Mouse (Mus musculus): ENCODE measurements at regions not wholly inside any gene's neighbourhood (a gene's known extent, or its start where the extent isn't known, plus 50 kb on each side); places are given as distances from the start of the nearest gene placed in this dataset.

- no peak overlapping the region for H3K4me2 ChIP-seq (replicated peaks; ENCODE audit: low read depth, low read length, severe bottlenecking)
- H3K4me3 ChIP-seq (replicated peaks; ENCODE audit: low read length) = no peak overlapping the region
- H3K4me1 ChIP-seq (ENCODE audit: control insufficient read depth, insufficient read depth, low read length) = no peaks in the 10 kb centered on the region
- ATAC-seq (ENCODE audit: low FRiP score, low read depth) (no peak), DNase-seq (ENCODE audit: low spot score) (no peak)
- no peaks in the 10 kb centered on the region for H3K36me3 ChIP-seq (ENCODE audit: control insufficient read depth, insufficient read depth, low read length)
- H3K27ac ChIP-seq (replicated peaks; ENCODE audit: low read depth, low read length) = no peak overlapping the region
- H3K27me3 ChIP-seq (ENCODE audit: control insufficient read depth, insufficient read depth, low read length) = no peaks in the 10 kb centered on the region
- no peak overlapping the region for H3K9ac ChIP-seq (ENCODE audit: low read depth, low read length, severe bottlenecking)
- 87% methylated on average over 2 of the region's 2 CpGs for WGBS
- no peak for TF ChIP-seq POLR2A (IDR thresholded peaks at IDR 0.05; ENCODE audit: borderline replicate concordance, extremely low read depth, insufficient read depth, insufficient read length)
- no peaks in the 10 kb centered on the region for H3K9me3 ChIP-seq (ENCODE audit: control insufficient read depth, low read length)
Measured at GRCm38 (mm10) chr16:86044695-86045094, 143.1 kb upstream of the Adamts5 start.

DNA sequence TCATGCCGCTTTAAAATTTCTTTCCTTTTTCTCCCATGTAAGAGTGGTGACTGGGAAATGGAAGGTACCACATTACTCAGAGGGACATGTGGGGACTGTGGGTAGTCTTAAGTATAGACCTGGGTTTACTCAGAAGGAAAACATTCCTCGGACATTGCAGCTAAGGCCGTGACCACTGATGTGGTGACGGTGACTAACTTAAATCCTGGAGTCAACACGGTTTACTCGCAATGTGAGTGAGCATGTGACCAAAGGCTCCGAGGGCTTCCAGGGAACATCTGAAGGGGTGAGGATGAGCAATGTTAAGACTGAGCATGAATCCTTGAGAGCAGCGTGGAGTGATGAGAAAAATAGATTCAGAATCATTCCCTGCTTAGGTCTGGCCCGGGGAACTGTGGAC lies 133.1 kb upstream of the Adamts5 start:
- Histone ChIP-seq H3K27me3 (ENCODE audit: control insufficient read depth, insufficient read depth, low read length) (no peaks in the 10 kb centered on the region), H3K9ac (ENCODE audit: low read depth, low read length, severe bottlenecking) (no peak overlapping the region), H3K4me2 (replicated peaks; ENCODE audit: low read depth, low read length, severe bottlenecking) (no peak overlapping the region), H3K4me1 (ENCODE audit: control insufficient read depth, insufficient read depth, low read length) (no peaks in the 10 kb centered on the region), H3K27ac (replicated peaks; ENCODE audit: low read depth, low read length) (no peak overlapping the region), H3K9me3 (ENCODE audit: control insufficient read depth, low read length) (no peaks in the 10 kb centered on the region), H3K36me3 (ENCODE audit: control insufficient read depth, insufficient read depth, low read length) (no peaks in the 10 kb centered on the region), H3K4me3 (replicated peaks; ENCODE audit: low read length) (no peak overlapping the region)
- no peak for TF ChIP-seq POLR2A (IDR thresholded peaks at IDR 0.05; ENCODE audit: borderline replicate concordance, extremely low read depth, insufficient read depth, insufficient read length)
- no peak for DNase-seq (ENCODE audit: low spot score)
- no peak for ATAC-seq (ENCODE audit: low FRiP score, low read depth)
- whole genome bisulfite sequencing = 86% methylated on average over 9 of the region's 9 CpGs

GRCm38 (mm10) chr16:86027700-86028099 lies 126.1 kb upstream of the Adamts5 start:
- no peak for TF ChIP-seq POLR2A (IDR thresholded peaks at IDR 0.05; ENCODE audit: borderline replicate concordance, extremely low read depth, insufficient read depth, insufficient read length)
- H3K4me1 ChIP-seq (ENCODE audit: control insufficient read depth, insufficient read depth, low read length) = no peaks in the 10 kb centered on the region
- ATAC-seq (ENCODE audit: low FRiP score, low read depth) = 0 out of 2 replicates have a peak, but pooled peaks have one; percentile 47
- H3K9me3 ChIP-seq (ENCODE audit: control insufficient read depth, low read length) = no peaks in the 10 kb centered on the region
- no peak overlapping the region for H3K9ac ChIP-seq (ENCODE audit: low read depth, low read length, severe bottlenecking)
- no peaks in the 10 kb centered on the region for H3K36me3 ChIP-seq (ENCODE audit: control insufficient read depth, insufficient read depth, low read length)
- H3K27me3 ChIP-seq (ENCODE audit: control insufficient read depth, insufficient read depth, low read length) = no peaks in the 10 kb centered on the region
- peak; percentile 40 for DNase-seq (ENCODE audit: low spot score)
- 35% methylated on average over 2 of the region's 2 CpGs for WGBS
- H3K4me2 ChIP-seq (replicated peaks; ENCODE audit: low read depth, low read length, severe bottlenecking) = no peak overlapping the region
- H3K27ac ChIP-seq (replicated peaks; ENCODE audit: low read depth, low read length) = no peak overlapping the region
- H3K4me3 ChIP-seq (replicated peaks; ENCODE audit: low read length) = no peak overlapping the region

- no peaks in the 10 kb centered on the region for H3K4me1 ChIP-seq (ENCODE audit: control insufficient read depth, insufficient read depth, low read length)
- ATAC-seq (ENCODE audit: low FRiP score, low read depth) (no peak), DNase-seq (ENCODE audit: low spot score) (no peak)
- WGBS = 89% methylated on average over 1 of the region's 1 CpGs
- no peak overlapping the region for H3K4me2 ChIP-seq (replicated peaks; ENCODE audit: low read depth, low read length, severe bottlenecking)
- no peaks in the 10 kb centered on the region for H3K27me3 ChIP-seq (ENCODE audit: control insufficient read depth, insufficient read depth, low read length)
- H3K36me3 ChIP-seq (ENCODE audit: control insufficient read depth, insufficient read depth, low read length) = no peaks in the 10 kb centered on the region
- no peak overlapping the region for H3K27ac ChIP-seq (replicated peaks; ENCODE audit: low read depth, low read length)
- H3K9me3 ChIP-seq (ENCODE audit: control insufficient read depth, low read length) = no peaks in the 10 kb centered on the region
- no peak for TF ChIP-seq POLR2A (IDR thresholded peaks at IDR 0.05; ENCODE audit: borderline replicate concordance, extremely low read depth, insufficient read depth, insufficient read length)
- no peak overlapping the region for H3K4me3 ChIP-seq (replicated peaks; ENCODE audit: low read length)
- no peak overlapping the region for H3K9ac ChIP-seq (ENCODE audit: low read depth, low read length, severe bottlenecking)
Measured at GRCm38 (mm10) chr16:86015336-86015735, 113.7 kb upstream of the Adamts5 start.

GRCm38 (mm10) chr16:86011051-86011450 lies 109.4 kb upstream of the Adamts5 start:
- no peak for ATAC-seq (ENCODE audit: low FRiP score, low read depth)
- Histone ChIP-seq H3K4me1 (ENCODE audit: control insufficient read depth, insufficient read depth, low read length) (no peaks in the 10 kb centered on the region), H3K4me2 (replicated peaks; ENCODE audit: low read depth, low read length, severe bottlenecking) (no peak overlapping the region), H3K9ac (ENCODE audit: low read depth, low read length, severe bottlenecking) (no peak overlapping the region), H3K4me3 (replicated peaks; ENCODE audit: low read length) (no peak overlapping the region), H3K9me3 (ENCODE audit: control insufficient read depth, low read length) (no peaks in the 10 kb centered on the region), H3K36me3 (ENCODE audit: control insufficient read depth, insufficient read depth, low read length) (no peaks in the 10 kb centered on the region), H3K27ac (replicated peaks; ENCODE audit: low read depth, low read length) (no peak overlapping the region), H3K27me3 (ENCODE audit: control insufficient read depth, insufficient read depth, low read length) (no peaks in the 10 kb centered on the region)
- TF ChIP-seq POLR2A (IDR thresholded peaks at IDR 0.05; ENCODE audit: borderline replicate concordance, extremely low read depth, insufficient read depth, insufficient read length) = no peak
- DNase-seq (ENCODE audit: low spot score) = no peak
- 79% methylated on average over 5 of the region's 5 CpGs for WGBS

Measured in limb, embryonic 14.5 days (tissue).